21 mouse cellular contexts compared by ENCODE assay signal in genomic region chr17:59369624-59370541, GRCm38 (mm10).
DNase-seq lines count a peak whose midpoint lies in the region; ATAC-seq and TF ChIP-seq lines count a peak whose summit lies in the region.
"Had no signal": no experiment of that assay in that cellular context is flagged by ENCODE, and none has a peak within 500 bp of the region (broad histone marks: within the 10 kb centered on the region; RNA-seq: fewer than 3 reads in every experiment).

No protein-coding gene starts in this region.

- no peak for TF ChIP-seq CTCF in hindbrain, postnatal 0 days (IDR thresholded peaks at IDR 0.05; ENCODE audit: low read depth)

- H3K4me2 ChIP-seq in forebrain, embryonic 13.5 days = no peak overlapping the region
- no peak overlapping the region for H3K4me2 ChIP-seq in forebrain, embryonic 12.5 days
- no peak overlapping the region for H3K4me2 ChIP-seq in hindbrain, postnatal 0 days (ENCODE audit: low read depth, low read length)
- H3K4me2 ChIP-seq in hindbrain, embryonic 14.5 days (replicated peaks) = no peak overlapping the region
- H3K4me2 ChIP-seq in stomach, embryonic 15.5 days = no peak overlapping the region
- H3K4me2 ChIP-seq: embryonic facial prominence, embryonic 12.5 days; limb, embryonic 13.5 days; liver, embryonic 13.5 days; midbrain, embryonic 13.5 days had no signal

- peak; percentile 27; the same call in 1 of the 2 replicates for ATAC-seq in forebrain, embryonic 13.5 days
- no peak for ATAC-seq in forebrain, embryonic 12.5 days (ENCODE audit: low FRiP score)
- 0 out of 2 replicates have a peak, but pooled peaks have one; percentile 40 for ATAC-seq in hindbrain, postnatal 0 days
- no peak for ATAC-seq in hindbrain, embryonic 14.5 days (ENCODE audit: low FRiP score)
- ATAC-seq in stomach, embryonic 15.5 days (ENCODE audit: insufficient read depth, low FRiP score, low read depth) = peak; percentile 65
- ATAC-seq: midbrain, embryonic 13.5 days had no signal

- no peak overlapping the region for H3K27ac ChIP-seq in forebrain, embryonic 13.5 days
- no peak overlapping the region for H3K27ac ChIP-seq in forebrain, embryonic 12.5 days
- no peak overlapping the region for H3K27ac ChIP-seq in hindbrain, postnatal 0 days
- no peak overlapping the region for H3K27ac ChIP-seq in hindbrain, embryonic 14.5 days
- no peak overlapping the region for H3K27ac ChIP-seq in stomach, embryonic 15.5 days
- H3K27ac ChIP-seq: embryonic facial prominence, embryonic 12.5 days; heart, embryonic 10.5 days; limb, embryonic 13.5 days; liver, embryonic 13.5 days; midbrain, embryonic 13.5 days had no signal

- H3K27me3 ChIP-seq in forebrain, embryonic 13.5 days = no peaks in the 10 kb centered on the region
- H3K27me3 ChIP-seq in forebrain, embryonic 12.5 days = no peaks in the 10 kb centered on the region
- no peaks in the 10 kb centered on the region for H3K27me3 ChIP-seq in hindbrain, postnatal 0 days (ENCODE audit: insufficient read depth, low read length)
- no peaks in the 10 kb centered on the region for H3K27me3 ChIP-seq in hindbrain, embryonic 14.5 days (ENCODE audit: control insufficient read depth, insufficient read depth, low read length)
- H3K27me3 ChIP-seq in stomach, embryonic 15.5 days (replicated peaks) = no peaks in the 10 kb centered on the region
- H3K27me3 ChIP-seq: embryonic facial prominence, embryonic 12.5 days; limb, embryonic 13.5 days; liver, embryonic 13.5 days; midbrain, embryonic 13.5 days had no signal

- DNase-seq in hindbrain, postnatal 0 days (ENCODE audit: low spot score) = peak; percentile 27
- no peak for DNase-seq in hindbrain, embryonic 14.5 days (ENCODE audit: low spot score)
- peak; percentile 15 for DNase-seq in brain, adult 2 months (ENCODE audit: low read depth, low spot score)
- DNase-seq in left cerebral cortex, postnatal 36 days (ENCODE audit: low spot score in 2 of 2) = no peak
- DNase-seq in cerebellum, postnatal 14 days = no peak
- DNase-seq: adrenal gland, postnatal 14 days; cerebellum, adult 9-10 months; gastrocnemius, postnatal 10 days; kidney, adult 9 months; kidney, postnatal 36 days; layer of hippocampus, postnatal 36 days; liver, embryonic 13.5 days; lung, adult 2 months; lung, postnatal 14 days had no signal

- 83% methylated on average over 7 of the region's 7 CpGs for WGBS in forebrain, embryonic 13.5 days
- 90% methylated on average over 7 of the region's 7 CpGs for WGBS in forebrain, embryonic 12.5 days
- WGBS in hindbrain, postnatal 0 days = 61% methylated on average over 7 of the region's 7 CpGs
- whole genome bisulfite sequencing in hindbrain, embryonic 14.5 days = 77% methylated on average over 7 of the region's 7 CpGs
- 70% methylated on average over 7 of the region's 7 CpGs for WGBS in stomach, embryonic 15.5 days

- no peak overlapping the region for H3K9ac ChIP-seq in forebrain, embryonic 13.5 days
- no peak overlapping the region for H3K9ac ChIP-seq in forebrain, embryonic 12.5 days
- no peak overlapping the region for H3K9ac ChIP-seq in hindbrain, postnatal 0 days (replicated peaks; ENCODE audit: low read length)
- H3K9ac ChIP-seq in hindbrain, embryonic 14.5 days = no peak overlapping the region
- no peak overlapping the region for H3K9ac ChIP-seq in stomach, embryonic 15.5 days
- H3K9ac ChIP-seq: embryonic facial prominence, embryonic 12.5 days; limb, embryonic 13.5 days; liver, embryonic 13.5 days; midbrain, embryonic 13.5 days had no signal

- intact Hi-C loops in left cerebral cortex, postnatal 36 days (cut with DNase I) = no loop called here

- H3K36me3 ChIP-seq in forebrain, embryonic 13.5 days (ENCODE audit: poor library complexity, severe bottlenecking) = no peaks in the 10 kb centered on the region
- H3K36me3 ChIP-seq in forebrain, embryonic 12.5 days (replicated peaks) = no peaks in the 10 kb centered on the region
- H3K36me3 ChIP-seq in hindbrain, postnatal 0 days (ENCODE audit: insufficient read depth, low read length) = no peaks in the 10 kb centered on the region
- H3K36me3 ChIP-seq in hindbrain, embryonic 14.5 days (replicated peaks; ENCODE audit: control insufficient read depth, insufficient read depth) = no peaks in the 10 kb centered on the region
- no peaks in the 10 kb centered on the region for H3K36me3 ChIP-seq in stomach, embryonic 15.5 days
- H3K36me3 ChIP-seq: embryonic facial prominence, embryonic 12.5 days; heart, embryonic 10.5 days; limb, embryonic 13.5 days; liver, embryonic 13.5 days; midbrain, embryonic 13.5 days had no signal

- H3K9me3 ChIP-seq in forebrain, embryonic 13.5 days (replicated peaks) = no peaks in the 10 kb centered on the region
- no peaks in the 10 kb centered on the region for H3K9me3 ChIP-seq in forebrain, embryonic 12.5 days
- H3K9me3 ChIP-seq in hindbrain, postnatal 0 days (ENCODE audit: low read length) = no peaks in the 10 kb centered on the region
- no peaks in the 10 kb centered on the region for H3K9me3 ChIP-seq in hindbrain, embryonic 14.5 days (ENCODE audit: control insufficient read depth, low read length)
- no peaks in the 10 kb centered on the region for H3K9me3 ChIP-seq in stomach, embryonic 15.5 days
- H3K9me3 ChIP-seq: embryonic facial prominence, embryonic 12.5 days; heart, embryonic 10.5 days; limb, embryonic 13.5 days; liver, embryonic 13.5 days; midbrain, embryonic 13.5 days had no signal

- H3K4me3 ChIP-seq in forebrain, embryonic 13.5 days = no peak overlapping the region
- H3K4me3 ChIP-seq in forebrain, embryonic 12.5 days (replicated peaks) = no peak overlapping the region
- H3K4me3 ChIP-seq in hindbrain, postnatal 0 days (ENCODE audit: low read length) = no peak overlapping the region
- no peak overlapping the region for H3K4me3 ChIP-seq in hindbrain, embryonic 14.5 days (replicated peaks; ENCODE audit: low read length)
- no peak overlapping the region for H3K4me3 ChIP-seq in stomach, embryonic 15.5 days (replicated peaks)
- H3K4me3 ChIP-seq: embryonic facial prominence, embryonic 12.5 days; heart, embryonic 10.5 days; limb, embryonic 13.5 days; liver, embryonic 13.5 days; midbrain, embryonic 13.5 days had no signal

- no peaks in the 10 kb centered on the region for H3K4me1 ChIP-seq in forebrain, embryonic 13.5 days
- H3K4me1 ChIP-seq in forebrain, embryonic 12.5 days = no peaks in the 10 kb centered on the region
- peaks cover 3% of the 10 kb centered on the region; the same call in 1 of the 2 replicates for H3K4me1 ChIP-seq in hindbrain, postnatal 0 days (ENCODE audit: insufficient read depth, low read length)
- H3K4me1 ChIP-seq in hindbrain, embryonic 14.5 days (replicated peaks; ENCODE audit: control insufficient read depth, insufficient read depth, low read length) = no peaks in the 10 kb centered on the region
- H3K4me1 ChIP-seq in stomach, embryonic 15.5 days = no peaks in the 10 kb centered on the region
- H3K4me1 ChIP-seq: heart, embryonic 10.5 days; liver, embryonic 13.5 days; midbrain, embryonic 13.5 days had no signal

Comparison
In these comparisons a context has a peak if more than half of its experiments do, and no peak if none do; other contexts are left out.
1. ATAC-seq: peak in forebrain, embryonic 13.5 days (single experiment), hindbrain, postnatal 0 days (single experiment) and stomach, embryonic 15.5 days (single experiment); none in forebrain, embryonic 12.5 days (single experiment) and hindbrain, embryonic 14.5 days (single experiment).
2. DNase-seq: peak in hindbrain, postnatal 0 days (single experiment) and brain, adult 2 months (single experiment); none in hindbrain, embryonic 14.5 days (single experiment), left cerebral cortex, postnatal 36 days (0 of 2) and cerebellum, postnatal 14 days (0 of 2).